Mouse (Mus musculus): ENCODE measurements at regions not wholly inside any gene's neighbourhood (a gene's known extent, or its start where the extent isn't known, plus 50 kb on each side); places are given as distances from the start of the nearest gene placed in this dataset.
"Not testable (repeated sequence)": the region's sequence is repeated elsewhere in the genome, so short reads cannot be mapped to it uniquely, and the experiment has no call there.

DNA sequence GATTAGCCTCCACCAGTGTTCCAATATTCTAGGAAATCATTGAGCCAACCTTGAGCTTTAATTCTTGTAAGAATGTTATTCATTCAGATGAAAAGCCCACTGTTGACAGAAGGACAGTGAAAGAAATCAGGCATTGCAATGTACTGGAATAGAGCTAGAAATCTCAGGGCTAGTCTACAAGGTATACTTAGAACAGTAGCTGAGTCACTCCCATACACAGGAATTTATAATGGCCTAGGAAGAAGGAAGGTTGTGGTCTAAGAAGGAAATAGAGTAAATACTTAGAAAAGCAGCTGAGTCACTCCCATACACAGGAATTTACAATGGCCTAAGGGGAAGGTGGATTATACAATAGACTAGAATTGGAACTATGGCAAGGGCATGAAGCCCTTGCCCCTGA, 174.6 kb downstream of the Fam181b start:
- DNase-seq (ENCODE audit: low spot score), result not testable (repeated sequence)

DNA sequence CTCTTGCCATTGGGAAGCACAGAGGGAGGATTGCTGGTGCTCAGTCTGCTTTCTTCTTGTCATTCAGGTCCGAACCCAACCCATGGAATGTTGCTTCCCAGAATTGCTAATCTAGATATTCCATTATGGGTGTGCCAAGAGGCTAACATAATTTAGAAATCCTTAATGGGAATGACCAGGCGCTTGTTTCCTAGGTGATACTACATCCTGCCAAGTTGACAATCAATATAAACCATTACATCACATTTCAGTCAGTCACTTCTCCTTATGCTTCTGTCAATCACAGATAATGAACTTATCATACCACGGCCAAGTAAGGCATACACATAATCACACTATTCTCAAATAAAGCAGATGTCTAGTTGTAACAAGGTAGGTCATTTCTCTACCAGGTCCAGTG, 206.1 kb downstream of the Fam181b start:
- no peak for DNase-seq (ENCODE audit: low spot score)

GRCm38 (mm10) chr7:93291457-93291856, 211.8 kb downstream of the Fam181b start:
- no peak for DNase-seq (ENCODE audit: low spot score)

- no peak for DNase-seq (ENCODE audit: low spot score)
Observed at GRCm38 (mm10) chr7:93291945-93292696, 212.5 kb downstream of the Fam181b start.

GRCm38 (mm10) chr7:93312731-93313130, 233.1 kb downstream of the Fam181b start:
- no peak for DNase-seq (ENCODE audit: low spot score)

- DNase-seq (ENCODE audit: low spot score), result no peak
Observed at GRCm38 (mm10) chr7:93331351-93331750, 251.7 kb downstream of the Fam181b start.

DNA sequence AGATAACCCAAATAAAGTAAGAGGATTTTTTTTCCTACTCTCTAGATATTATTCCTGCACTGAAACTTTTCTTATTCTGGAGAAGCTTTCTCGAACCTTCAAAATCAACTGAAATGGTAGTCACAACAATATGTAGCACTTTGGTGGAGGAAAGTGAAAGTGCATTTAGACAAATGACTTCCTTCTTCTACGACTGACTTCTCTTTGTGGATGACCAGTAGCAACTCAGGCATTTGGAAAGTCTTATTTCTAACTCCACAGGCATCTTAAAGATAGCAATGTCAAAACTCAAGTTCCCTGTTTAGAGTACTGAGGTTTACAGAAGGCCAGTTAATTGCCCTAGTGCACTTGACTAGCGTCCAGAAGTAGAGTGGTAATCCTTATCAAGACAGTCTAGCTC, 252.5 kb downstream of the Fam181b start:
- DNase-seq (ENCODE audit: low spot score), result no peak

DNA sequence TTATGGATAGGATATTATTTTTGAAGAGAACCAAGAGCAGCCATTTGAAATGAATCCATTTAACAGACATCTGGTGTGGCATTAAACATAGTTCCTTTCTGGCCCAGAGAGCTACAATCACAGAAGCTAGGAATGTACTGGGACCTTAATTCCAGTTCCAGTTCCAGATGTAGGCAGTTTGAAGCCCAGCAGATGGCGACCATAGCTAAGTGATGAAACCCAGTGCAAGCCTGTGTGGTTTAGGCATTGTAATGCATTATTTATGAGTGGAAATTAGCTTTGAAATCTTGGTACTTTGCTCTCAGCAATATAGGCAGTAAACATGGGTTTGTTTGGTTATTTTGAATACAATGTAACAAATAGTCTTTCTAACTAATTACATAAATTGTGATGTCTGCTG, 256.8 kb downstream of the Fam181b start:
- peak; percentile 17 for DNase-seq (ENCODE audit: low spot score)

Measured in embryo, embryonic 10 days (tissue).